Mouse (Mus musculus) CD4-positive helper T cell, adult 2 months (primary cell): ENCODE measurements around the gene Mtmr6.

Experiments
- DNase-seq: peaks from one replicate; pipeline ENCODE4 v3.0.0-alpha.2; 2012; ENCODE audit warnings: low read depth, missing footprints, low spot score

Mtmr6 gene

DNA sequence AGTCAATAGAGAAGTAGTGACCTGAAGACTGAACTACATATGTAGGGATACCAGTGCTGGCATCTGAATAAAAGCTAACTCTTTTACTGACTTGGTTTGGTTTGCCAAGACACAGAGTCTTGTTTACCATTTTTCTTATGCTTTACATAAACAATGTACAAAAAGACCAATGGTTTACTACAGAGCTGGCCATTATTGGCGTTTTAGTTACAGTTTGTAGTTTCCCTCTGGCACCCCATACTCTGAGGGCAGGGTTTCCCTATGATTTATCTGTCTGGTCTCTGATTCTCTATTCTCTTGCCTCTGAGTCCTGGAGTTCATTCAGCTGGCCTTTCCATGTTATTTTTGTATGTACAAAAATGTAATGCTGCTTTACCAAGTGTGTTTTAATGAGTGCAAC, 30.5 kb downstream of the Mtmr6 start:
- DNase-seq: no peak

DNA sequence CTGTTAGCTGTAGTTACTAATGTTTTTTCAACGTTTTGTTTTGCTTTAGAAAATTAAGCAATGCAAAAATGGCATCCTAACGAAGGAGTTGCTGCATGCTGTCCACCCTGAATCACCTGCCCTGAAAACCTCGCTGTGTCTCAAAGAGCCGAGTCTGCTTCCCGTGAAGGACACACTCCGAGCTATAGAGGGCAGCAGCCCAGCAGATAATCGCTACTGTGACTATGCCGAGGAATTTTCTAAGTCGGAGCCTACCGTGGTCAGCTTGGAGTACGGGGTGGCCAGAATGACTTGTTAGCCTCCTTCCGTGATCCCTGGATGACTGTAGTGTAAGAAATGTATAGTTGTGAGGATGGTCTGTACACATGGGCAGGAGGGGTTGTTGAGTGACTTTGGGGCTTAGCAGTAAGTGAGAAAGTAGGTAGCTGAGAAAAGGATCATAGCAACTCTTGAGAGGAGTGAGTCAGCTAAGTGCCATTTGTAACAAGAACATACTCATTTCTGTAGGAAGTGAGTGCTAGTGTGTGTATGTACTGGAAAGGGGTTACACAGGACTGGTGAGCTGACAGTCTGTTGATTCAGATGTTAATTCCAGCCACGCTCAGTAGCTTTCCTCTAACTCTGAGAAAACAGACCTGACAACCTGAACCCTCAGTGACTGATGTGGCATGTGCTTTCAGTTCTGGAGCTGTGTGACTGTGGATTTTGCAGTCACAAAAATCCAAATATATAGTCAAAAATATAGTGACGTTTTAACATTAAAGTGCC, 35.4 kb downstream of the Mtmr6 start:
- no peak for DNase-seq

GRCm38 (mm10) chr14:60301024-60301423, 36.0 kb downstream of the Mtmr6 start:
- no peak for DNase-seq

GRCm38 (mm10) chr14:60302441-60302840, 37.4 kb downstream of the Mtmr6 start:
- no peak for DNase-seq

- DNase-seq: no peak
These were observed 39.6 kb downstream of the Mtmr6 start for GRCm38 (mm10) chr14:60304441-60305220.

GRCm38 (mm10) chr14:60308113-60308512, 43.1 kb downstream of the Mtmr6 start:
- no peak for DNase-seq

GRCm38 (mm10) chr14:60310691-60311090, 45.7 kb downstream of the Mtmr6 start:
- no peak for DNase-seq

DNA sequence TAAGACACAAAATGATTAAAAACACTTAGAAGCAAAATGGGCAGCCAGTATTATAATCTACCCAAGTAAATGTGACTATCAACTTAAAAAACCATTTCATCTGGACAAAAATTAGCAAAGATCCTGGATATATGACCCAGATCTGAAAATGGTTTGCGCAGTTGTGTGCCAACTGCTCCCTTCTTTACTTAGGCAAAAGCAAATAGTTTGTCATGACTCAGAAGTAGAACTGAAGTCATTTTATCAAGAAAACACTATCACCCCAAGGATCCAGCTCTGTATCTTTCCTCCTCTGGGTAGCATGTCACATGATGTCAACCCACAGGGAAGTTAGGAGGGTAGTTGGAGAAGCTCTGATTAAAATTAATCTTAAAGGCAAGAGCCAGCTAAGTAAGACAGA, 54.2 kb downstream of the Mtmr6 start:
- DNase-seq: no peak

DNA sequence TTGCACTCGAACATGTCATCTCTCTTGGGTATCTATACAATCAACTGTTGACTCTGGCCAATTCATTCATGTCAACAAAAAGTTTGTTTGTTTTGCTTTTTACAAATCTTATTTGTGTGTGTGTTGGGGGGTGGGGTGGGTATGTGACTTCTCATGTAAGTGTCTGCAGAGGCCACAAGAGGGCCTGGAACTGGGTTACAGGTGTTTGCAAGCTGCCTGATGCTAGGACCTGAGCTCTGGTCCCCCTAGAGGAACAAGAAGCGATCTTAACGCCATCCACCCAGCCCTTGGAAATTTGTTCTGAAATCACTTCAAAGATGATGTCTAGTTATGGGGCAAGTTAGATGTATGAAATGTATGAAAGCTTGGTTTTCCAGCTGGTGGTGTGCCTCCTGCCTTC, 55.8 kb downstream of the Mtmr6 start:
- no peak for DNase-seq

DNA sequence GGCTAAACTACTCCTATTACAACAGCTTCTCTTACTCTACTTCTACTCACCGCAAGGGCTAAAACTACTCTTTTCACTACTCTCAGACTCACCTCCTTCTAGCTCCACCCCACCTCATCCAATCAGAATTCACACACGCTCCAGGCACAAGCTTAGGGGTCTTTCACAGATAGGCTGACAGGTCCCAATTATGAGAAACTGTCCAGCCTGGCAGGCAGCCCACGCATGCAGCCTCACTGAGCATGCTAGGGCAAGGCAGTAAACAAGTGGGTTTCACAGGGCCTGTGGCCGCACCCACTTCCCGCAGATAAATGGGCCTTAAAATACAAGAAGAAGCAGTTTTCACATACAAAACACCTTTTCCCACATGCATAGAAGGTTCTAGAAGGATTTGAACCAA, 75.0 kb downstream of the Mtmr6 start:
- peak; percentile 8 for DNase-seq

DNA sequence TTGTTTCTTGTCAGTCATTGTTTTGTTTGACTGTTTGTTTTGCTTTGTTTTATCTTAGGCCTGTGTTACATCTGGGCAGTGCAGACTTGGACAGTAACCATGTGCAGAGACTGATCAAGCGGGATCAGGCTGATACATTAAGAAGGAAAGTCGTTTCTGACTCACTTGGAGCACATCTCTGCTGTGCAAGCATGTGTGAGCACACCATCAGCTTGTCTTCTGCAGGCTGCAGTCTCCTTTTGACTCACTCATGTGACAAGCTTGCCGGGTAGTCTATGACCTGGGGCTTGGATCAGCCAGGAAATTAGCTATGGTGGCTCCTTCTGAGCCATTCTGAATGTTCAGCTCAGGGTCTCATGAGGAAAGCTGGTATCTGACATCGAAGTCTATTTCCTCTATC, 75.5 kb downstream of the Mtmr6 start:
- peak; percentile 7 for DNase-seq

- DNase-seq: no peak
These were observed 80.4 kb downstream of the Mtmr6 start for GRCm38 (mm10) chr14:60345326-60345876.
